Mouse (Mus musculus): ENCODE data around the gene Snrnp27.

- no peak for TF ChIP-seq CTCF (IDR thresholded peaks at IDR 0.05; ENCODE audit: insufficient read depth, low read depth, low read length)
- TF ChIP-seq POLR2A (IDR thresholded peaks at IDR 0.05; ENCODE audit: insufficient read depth, low read depth, low read length) = no peak
Observed at GRCm38 (mm10) chr6:86645551-86645950, 38.8 kb downstream of the Snrnp27 start.
